Mouse (Mus musculus) CH12.LX (cell line): ENCODE data around the gene 1700016H13Rik.

ENCODE experiments used
- CTCF ChIP-seq, 2 experiments: IDR thresholded peaks in 1 of 2; conservative IDR thresholded peaks in 1 of 2; 2 replicates each; pipeline ENCODE4 v1.5.1; 2011 to 2012; ENCODE audit warnings: low read depth in 2 of 2, low read length in 2 of 2, improper control_type of control experiment in 1 of 2, inconsistent platforms in 1 of 2, mild to moderate bottlenecking in 1 of 2, moderate library complexity in 1 of 2
- POLR2A ChIP-seq: IDR thresholded peaks from 2 replicates; pipeline ENCODE4 v1.6.1; 2011; ENCODE audit warnings: low read depth, mild to moderate bottlenecking, improper control_type of control experiment, low read length

DNA sequence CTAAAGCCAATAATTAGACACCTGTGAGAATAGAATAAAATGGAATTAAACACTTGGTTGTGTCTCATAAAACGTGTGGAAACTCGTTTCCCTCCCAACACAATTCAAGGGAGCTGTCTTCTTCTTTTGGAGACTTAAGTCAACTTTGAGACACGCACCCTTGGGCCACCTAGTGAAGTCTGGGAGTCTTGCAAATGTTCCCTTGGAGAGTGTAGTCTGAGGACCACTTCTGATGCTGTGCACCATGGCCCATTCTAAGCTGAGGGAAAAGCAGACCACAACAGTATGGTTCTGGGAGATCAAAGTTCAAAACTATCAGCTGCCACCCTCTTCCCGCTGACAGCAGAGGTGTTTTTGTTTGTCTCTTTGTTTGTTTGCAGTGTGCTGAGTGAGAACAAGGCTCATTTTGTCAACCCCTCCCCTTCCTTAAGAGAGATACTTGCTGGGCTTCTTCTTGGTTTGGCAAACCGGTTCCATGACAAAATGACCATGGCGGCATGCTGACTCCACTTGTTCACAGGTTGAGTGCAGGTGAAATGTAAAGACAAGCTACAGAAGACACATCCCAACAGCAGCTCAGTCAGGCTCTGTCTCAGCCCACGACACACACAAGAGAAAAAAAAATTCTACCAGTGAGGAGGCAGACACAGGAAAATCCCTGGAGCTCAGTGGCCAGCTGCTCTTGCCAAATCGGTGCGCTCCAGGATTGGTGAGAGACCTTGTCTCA is 25.8 kb downstream of the 1700016H13Rik start:
- TF ChIP-seq CTCF (conservative IDR thresholded peaks at IDR 0.05 in 1 of 2, IDR thresholded peaks at IDR 0.05 in 1 of 2; ENCODE audit: low read depth in 2 of 2, low read length in 2 of 2): no peak
- no peak for TF ChIP-seq POLR2A
